Mouse (Mus musculus) E14TG2a.4 (cell line): ENCODE measurements around the gene Arhgef12.

Source experiments
- H3K27me3 ChIP-seq: 2 replicates; pipeline ENCODE4 v1.6.1; 2014; ENCODE audit warnings: low read length, control low read depth; ENCODE audit not compliant: insufficient read depth
- H3K36me3 ChIP-seq: 2 replicates; pipeline ENCODE4 v1.6.1; 2014; ENCODE audit warnings: low read length, control low read depth; ENCODE audit not compliant: insufficient read depth
- H3K4me1 ChIP-seq: replicated peaks from 2 replicates; pipeline ENCODE4 v1.6.1; 2014; ENCODE audit warnings: low read depth, low read length, control low read depth
- H3K4me3 ChIP-seq: replicated peaks from 2 replicates; pipeline ENCODE4 v1.5.1; 2014; ENCODE audit warnings: mild to moderate bottlenecking, low read length
- H3K9me3 ChIP-seq: 2 replicates; pipeline ENCODE4 v1.6.1; 2014; ENCODE audit warnings: low read length, control low read depth
- CTCF ChIP-seq: conservative IDR thresholded peaks from 2 replicates; pipeline ENCODE4 v1.5.1; 2014; ENCODE audit warnings: low read length
- NANOG ChIP-seq: IDR thresholded peaks from 2 replicates; pipeline ENCODE4 v1.6.1; 2014; ENCODE audit warnings: borderline replicate concordance, low read length, mixed read lengths
- POU5F1 ChIP-seq: IDR thresholded peaks from 2 replicates; pipeline ENCODE4 v1.6.1; 2014; ENCODE audit warnings: low read length, borderline replicate concordance

Gene Arhgef12

DNA sequence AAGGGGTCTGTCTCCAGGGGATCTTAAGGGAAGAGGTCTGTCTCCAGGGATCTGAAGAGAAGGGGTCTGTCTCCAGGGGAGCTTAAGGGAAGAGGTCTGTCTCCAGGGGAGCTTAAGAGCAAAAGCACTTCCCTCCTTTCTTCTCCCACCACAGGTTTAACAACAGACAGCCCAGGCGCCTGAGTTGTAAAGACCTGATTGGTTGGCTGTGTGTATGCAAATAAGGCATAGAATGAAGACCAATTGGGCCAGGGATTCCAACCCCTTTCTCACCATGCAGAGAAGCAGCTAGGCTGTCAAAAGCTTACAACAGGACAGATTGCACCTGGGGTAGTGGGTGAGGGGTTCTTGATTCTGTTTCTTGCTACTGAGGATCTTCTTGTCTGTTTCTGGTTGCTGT lies 158.7 kb downstream of the Arhgef12 start:
- no peaks in the 10 kb centered on the region for H3K36me3 ChIP-seq
- no peaks in the 10 kb centered on the region for H3K9me3 ChIP-seq
- peaks cover 29% of the 10 kb centered on the region for H3K27me3 ChIP-seq
- H3K4me3 ChIP-seq: no peak overlapping the region
- H3K4me1 ChIP-seq: peaks cover 4% of the 10 kb centered on the region
- TF ChIP-seq POU5F1: no peak
- TF ChIP-seq NANOG: no peak
- no peak for TF ChIP-seq CTCF

GRCm38 (mm10) chr9:42945174-42945573 lies 161.9 kb downstream of the Arhgef12 start:
- Histone ChIP-seq H3K4me3 (peak overlapping the region; percentile 88; the same call in 1 of the 2 replicates), H3K4me1 (peaks cover 36% of the 10 kb centered on the region), H3K36me3 (no peaks in the 10 kb centered on the region), H3K27me3 (peaks cover 53% of the 10 kb centered on the region), H3K9me3 (no peaks in the 10 kb centered on the region)
- TF ChIP-seq POU5F1: no peak
- no peak for TF ChIP-seq NANOG
- TF ChIP-seq CTCF: no peak

- Histone ChIP-seq H3K4me1 (peaks cover 37% of the 10 kb centered on the region), H3K9me3 (no peaks in the 10 kb centered on the region), H3K36me3 (no peaks in the 10 kb centered on the region), H3K4me3 (peak overlapping the region; percentile 88), H3K27me3 (peaks cover 59% of the 10 kb centered on the region)
- TF ChIP-seq POU5F1 (no peak), CTCF (peak; percentile 59)
Observed at GRCm38 (mm10) chr9:42944536-42945006, 162.5 kb downstream of the Arhgef12 start.

GRCm38 (mm10) chr9:42943781-42944535 lies 163.1 kb downstream of the Arhgef12 start, which contains the start of gene Grik4:
Grik4 (minus strand) TSS chr9:42944493.
- no peak for TF ChIP-seq POU5F1
- TF ChIP-seq CTCF: no peak
- no peak for TF ChIP-seq NANOG
- Histone ChIP-seq H3K36me3 (no peaks in the 10 kb centered on the region), H3K27me3 (peaks cover 65% of the 10 kb centered on the region), H3K9me3 (no peaks in the 10 kb centered on the region), H3K4me1 (peaks cover 37% of the 10 kb centered on the region), H3K4me3 (peak within 1 kb of the TSS; percentile 88)

DNA sequence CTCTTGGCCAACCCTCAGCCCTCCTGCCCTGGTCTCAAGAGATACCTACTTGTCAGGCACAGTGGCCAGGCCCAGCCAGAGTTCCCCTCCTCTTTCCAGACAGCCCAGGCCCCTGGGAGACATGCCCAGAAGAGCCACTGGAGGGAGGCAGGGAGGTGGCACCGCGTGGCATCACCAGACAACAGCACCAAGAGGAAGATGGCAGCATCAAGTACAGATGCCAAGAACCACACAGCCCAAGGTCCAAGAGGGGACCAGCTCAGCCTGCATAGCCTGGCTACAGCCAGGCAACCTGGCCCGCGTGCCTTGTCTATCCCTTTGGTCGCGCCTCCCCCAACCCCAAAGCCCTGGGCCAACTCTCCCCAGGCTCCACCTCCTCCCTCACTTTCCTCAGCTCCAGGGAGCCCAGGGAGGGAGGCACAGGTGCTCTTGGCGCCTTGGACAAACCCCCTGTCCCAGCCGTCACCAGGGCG lies 163.9 kb downstream of the Arhgef12 start:
- TF ChIP-seq CTCF: peak; percentile 13; the same call in 1 of the 2 replicates
- TF ChIP-seq NANOG: no peak
- TF ChIP-seq POU5F1: 0 out of 2 replicates have a peak, but pooled peaks have one; percentile 9
- Histone ChIP-seq H3K36me3 (no peaks in the 10 kb centered on the region), H3K4me1 (peaks cover 37% of the 10 kb centered on the region), H3K4me3 (peak overlapping the region; percentile 88), H3K9me3 (no peaks in the 10 kb centered on the region), H3K27me3 (peaks cover 65% of the 10 kb centered on the region)

DNA sequence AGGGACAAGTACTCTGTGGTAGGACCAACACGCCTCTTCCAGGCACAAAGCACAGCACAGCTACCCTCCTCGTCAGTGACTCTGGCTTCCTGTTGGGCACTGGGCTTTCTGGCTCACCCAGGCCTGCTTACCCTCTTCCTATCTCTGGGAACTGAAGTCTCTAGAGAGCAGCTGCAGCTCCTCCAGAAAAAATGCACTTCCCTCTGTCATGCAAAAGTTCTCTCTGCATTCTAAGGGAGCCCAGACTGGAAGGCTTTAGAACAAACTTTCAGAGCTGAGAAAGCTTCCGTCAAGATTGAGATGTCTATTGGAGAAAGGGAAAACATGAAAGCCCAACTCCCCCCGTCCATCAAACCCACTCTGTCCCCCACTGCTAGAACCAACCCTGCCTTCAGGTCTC lies 164.9 kb downstream of the Arhgef12 start:
- Histone ChIP-seq H3K4me3 (peak overlapping the region; percentile 88; the same call in 1 of the 2 replicates), H3K27me3 (peaks cover 62% of the 10 kb centered on the region), H3K4me1 (peaks cover 37% of the 10 kb centered on the region), H3K9me3 (no peaks in the 10 kb centered on the region), H3K36me3 (no peaks in the 10 kb centered on the region)
- TF ChIP-seq CTCF (no peak), POU5F1 (peak; percentile 94)

- Histone ChIP-seq H3K36me3 (no peaks in the 10 kb centered on the region), H3K9me3 (peaks cover 23% of the 10 kb centered on the region)
- TF ChIP-seq POU5F1: no peak
- no peak for TF ChIP-seq CTCF
- TF ChIP-seq NANOG: no peak
Observed at GRCm38 (mm10) chr9:42932146-42932545, 174.9 kb downstream of the Arhgef12 start.

GRCm38 (mm10) chr9:42927498-42927897 lies 179.5 kb downstream of the Arhgef12 start:
- Histone ChIP-seq H3K4me1 (peaks cover 13% of the 10 kb centered on the region; the same call in 1 of the 2 replicates), H3K27me3 (0 out of 2 replicates have a peak, but pooled peaks cover 4% of the 10 kb centered on the region), H3K9me3 (peaks cover 23% of the 10 kb centered on the region), H3K4me3 (no peak overlapping the region), H3K36me3 (no peaks in the 10 kb centered on the region)
- TF ChIP-seq CTCF (no peak), POU5F1 (no peak)

More at GRCm38 (mm10) chr9:42932146-42932545, 174.9 kb downstream of the Arhgef12 start:
- no peak overlapping the region for H3K4me3 ChIP-seq
- H3K4me1 ChIP-seq: peaks cover 22% of the 10 kb centered on the region
- peaks cover 7% of the 10 kb centered on the region; the same call in 1 of the 2 replicates for H3K27me3 ChIP-seq
